Mouse (Mus musculus) testis, postnatal 10 days (tissue): ENCODE data around the gene Memo1.
"Not testable (repeated sequence)": the region's sequence is repeated elsewhere in the genome, so short reads cannot be mapped to it uniquely, and the experiment has no call there.

ENCODE experiments used
- DNase-seq: peaks from one replicate; pipeline ENCODE4 v3.0.0; 2021; ENCODE audit warnings: low spot score

Memo1 gene

DNA sequence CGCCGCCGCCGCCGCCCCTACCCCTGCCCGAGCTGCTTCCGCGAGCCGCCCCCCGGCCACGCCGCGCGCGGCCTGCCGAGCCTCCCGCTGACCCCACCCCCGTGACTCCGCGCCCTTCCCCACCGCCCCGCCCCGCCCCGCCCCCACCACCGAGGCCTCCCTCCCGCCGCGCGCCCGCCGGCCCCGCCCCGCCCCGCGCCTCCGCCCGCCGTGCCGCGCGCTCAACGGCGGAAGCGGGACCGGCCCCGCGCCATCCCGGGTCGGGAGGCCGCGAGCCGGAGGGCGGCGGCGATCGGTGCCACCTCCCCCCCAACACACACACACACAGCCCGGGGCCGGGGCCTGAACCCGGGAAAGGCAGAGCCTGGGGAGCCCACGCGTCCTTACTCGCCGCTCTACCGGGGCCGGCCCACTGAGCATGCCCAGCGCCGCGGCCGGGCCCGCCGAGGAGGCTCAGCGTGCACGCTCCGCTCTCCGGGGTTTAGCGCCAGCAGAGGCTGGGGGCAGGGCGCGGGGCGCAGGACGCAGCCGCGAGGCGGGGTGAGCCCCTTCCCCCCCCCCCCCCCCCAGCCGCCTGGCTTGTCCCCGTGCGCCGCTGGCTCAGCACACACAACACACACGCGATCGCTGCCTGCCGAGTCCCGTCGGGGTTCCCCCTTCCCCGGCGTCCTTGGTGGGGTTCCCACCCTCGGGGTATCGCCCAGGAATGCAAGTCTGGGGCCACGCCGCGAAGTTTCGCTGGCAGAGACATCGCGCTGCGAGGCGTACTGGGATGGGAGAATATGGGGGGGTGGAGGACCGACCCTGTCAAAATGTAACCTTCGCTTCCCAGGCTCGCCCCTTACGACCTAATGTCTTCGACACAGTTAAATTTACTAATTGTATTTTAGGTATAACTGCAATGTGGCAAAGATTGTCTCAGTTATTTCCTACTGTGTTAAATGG is at the start of gene Memo1:
Gene Memo1 (minus strand): TSS at position 496 of the 945 bp plus-strand sequence.
- DNase-seq, result peak; percentile 89

DNA sequence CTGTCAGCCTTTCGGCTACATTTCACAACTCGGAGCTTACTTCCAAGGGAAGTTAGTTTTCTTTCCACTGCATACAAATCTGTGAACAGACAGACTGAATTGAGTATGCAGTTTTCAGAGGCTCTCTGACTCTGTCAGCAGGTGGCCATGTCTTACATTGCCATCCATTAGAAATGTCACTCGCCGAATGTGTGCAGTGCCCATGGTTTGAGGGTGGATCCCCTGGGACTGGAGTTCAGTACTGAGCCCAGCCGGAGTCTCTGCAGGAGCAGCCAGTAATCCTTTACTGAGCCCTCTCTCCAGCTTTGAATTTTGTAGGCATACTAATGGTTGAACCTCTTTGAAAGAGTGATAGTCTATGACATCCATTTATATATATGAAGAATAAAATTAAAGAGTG is 45.8 kb upstream of the Memo1 start:
- no peak for DNase-seq

DNA sequence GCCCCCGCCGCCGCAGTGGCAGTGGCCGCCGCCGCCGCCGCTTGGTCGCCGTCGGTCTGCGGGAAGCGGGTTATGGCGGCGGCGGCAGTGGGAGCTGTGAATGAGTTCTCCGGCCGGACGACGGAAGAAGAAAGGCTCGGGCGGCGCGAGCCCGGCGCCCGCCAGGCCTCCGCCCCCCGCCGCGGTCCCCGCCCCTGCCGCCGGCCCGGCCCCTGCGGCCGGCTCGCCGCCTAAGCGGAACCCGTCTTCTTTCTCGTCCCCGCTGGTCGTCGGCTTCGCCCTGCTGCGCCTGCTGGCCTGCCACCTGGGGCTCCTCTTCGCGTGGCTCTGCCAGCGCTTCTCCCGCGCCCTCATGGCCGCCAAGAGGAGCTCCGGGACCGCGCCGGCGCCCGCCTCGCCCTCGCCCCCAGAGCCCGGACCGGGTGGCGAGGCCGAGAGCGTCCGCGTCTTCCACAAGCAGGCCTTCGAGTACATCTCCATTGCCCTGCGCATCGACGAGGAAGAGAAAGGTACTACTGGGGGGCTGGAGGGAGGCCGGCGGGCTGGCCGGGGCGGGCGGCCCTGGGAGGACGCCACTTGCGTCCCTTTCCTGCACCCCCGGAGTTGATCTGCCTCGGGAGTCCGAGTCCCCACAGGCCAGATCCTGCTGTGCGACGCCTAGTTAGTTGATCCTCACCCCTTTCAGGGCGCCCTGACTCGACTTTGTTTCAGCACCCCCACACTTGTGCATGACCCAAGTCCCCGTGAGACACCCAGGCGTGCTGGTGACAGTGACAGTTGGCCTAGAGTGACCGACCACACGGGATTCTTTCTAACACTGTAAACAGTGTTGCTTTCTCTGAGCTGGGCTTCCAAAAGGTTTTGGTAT is 43.9 kb upstream of the Memo1 start, which contains the start of gene Spast:
Gene Spast (plus strand): TSS at position 51 of the 868 bp plus-strand sequence.
- peak; percentile 81 for DNase-seq

GRCm38 (mm10) chr17:74338225-74338931 is 43.1 kb upstream of the Memo1 start:
- peak; percentile 96 for DNase-seq

DNA sequence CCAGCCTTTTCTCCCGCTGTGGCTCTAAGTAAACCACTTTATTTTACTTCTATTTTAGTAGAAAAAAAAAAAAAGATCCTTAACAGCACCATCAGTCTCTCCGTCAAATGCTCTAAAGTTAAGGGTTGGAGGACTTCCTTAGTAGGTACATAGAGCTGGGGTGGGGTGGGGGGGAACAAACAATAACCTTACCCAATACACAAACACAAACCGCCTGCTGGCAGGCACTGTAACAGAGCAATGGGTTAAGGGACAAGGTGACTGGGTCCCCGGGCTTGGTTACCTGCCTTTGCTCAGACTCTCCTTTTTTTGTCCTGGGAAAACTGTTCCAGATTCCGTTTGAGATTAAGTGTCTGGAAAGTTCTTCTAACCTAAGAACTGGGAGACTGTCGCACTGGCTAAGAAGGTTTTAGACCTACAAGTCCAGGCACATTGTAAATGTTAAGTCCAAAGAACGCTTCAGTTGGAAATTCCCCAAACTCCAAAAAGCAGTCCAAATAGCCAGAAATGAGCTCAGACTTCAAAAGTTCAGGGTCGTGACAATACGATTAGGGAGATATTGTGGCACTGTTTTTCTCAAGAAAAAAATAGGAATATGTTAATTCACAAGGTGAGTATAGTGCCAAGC is 35.8 kb upstream of the Memo1 start:
- no peak for DNase-seq

DNA sequence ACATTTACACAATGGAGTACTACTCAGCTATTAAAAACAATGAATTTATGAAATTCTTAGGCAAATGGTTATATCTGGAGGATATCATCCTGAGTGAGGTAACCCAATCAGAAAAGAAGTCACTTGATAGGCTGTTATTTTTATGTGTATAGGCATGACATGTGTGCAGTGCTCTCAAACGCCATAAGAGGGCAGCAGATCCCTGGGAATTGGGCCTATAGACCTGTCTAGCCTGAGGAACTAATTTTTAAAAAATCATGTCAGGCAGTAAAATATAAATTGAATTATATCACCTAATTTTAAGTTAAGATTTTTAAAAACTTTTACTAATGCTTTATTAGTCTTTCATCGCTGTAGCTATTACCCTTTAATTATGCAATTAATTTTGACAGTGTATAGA is 32.8 kb upstream of the Memo1 start:
- DNase-seq, result peak; percentile 67

DNA sequence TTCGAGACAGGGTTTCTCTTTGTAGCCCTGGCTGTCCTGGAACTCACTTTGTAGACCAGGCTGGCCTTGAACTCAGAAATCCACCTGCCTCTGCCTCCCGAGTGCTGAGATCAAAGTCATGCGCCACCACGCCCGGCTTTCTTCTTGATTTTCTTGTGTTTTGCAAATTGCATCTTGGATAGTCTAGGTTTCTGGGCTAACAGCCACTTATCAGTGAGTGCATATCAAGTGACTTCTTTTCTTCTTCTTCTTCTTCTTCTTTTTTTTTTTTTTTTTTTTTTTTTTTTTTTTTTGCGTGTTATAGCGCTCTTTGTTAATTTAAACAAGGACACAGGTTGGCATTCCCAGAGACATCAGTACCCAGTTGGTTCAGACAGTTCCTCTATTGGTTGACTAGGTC is 31.9 kb upstream of the Memo1 start:
- DNase-seq, result not testable (repeated sequence)

GRCm38 (mm10) chr17:74323844-74324243 is 28.5 kb upstream of the Memo1 start, which contains the start of gene Dpy30:
Gene Dpy30, minus strand, starts transcription at chr17:74323944.
- no peak for DNase-seq

GRCm38 (mm10) chr17:74322400-74323054 is 27.2 kb upstream of the Memo1 start:
- no peak for DNase-seq

- DNase-seq, result no peak
These were observed 23.4 kb upstream of the Memo1 start for GRCm38 (mm10) chr17:74318721-74319120.

DNA sequence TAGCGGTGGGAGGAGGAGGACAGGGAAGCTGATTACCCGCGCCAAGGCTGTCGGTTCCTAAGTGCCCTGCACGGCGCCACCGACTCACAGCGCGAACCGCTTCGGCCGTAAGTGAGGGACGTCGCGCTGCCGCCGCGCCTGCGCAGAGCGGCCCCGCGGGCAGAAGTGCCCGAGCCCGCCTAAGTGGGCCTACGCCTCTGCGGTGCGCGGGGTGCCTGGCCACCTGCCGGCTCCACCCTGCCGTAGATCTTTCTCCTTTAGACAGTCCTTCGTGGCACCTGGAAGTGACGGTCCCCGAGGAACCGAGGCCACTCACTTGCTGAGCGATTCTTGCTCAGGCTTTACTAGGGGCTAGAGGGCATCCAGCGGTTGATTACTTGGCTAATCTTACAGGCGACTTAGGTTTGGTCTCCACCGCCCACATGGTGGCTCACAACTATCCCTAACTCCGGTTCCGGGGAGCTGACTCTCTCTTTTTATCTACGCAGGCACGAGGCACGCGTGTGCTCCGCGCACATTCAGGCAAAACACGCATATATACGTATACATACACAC is 21.1 kb upstream of the Memo1 start:
- DNase-seq, result peak; percentile 90

DNA sequence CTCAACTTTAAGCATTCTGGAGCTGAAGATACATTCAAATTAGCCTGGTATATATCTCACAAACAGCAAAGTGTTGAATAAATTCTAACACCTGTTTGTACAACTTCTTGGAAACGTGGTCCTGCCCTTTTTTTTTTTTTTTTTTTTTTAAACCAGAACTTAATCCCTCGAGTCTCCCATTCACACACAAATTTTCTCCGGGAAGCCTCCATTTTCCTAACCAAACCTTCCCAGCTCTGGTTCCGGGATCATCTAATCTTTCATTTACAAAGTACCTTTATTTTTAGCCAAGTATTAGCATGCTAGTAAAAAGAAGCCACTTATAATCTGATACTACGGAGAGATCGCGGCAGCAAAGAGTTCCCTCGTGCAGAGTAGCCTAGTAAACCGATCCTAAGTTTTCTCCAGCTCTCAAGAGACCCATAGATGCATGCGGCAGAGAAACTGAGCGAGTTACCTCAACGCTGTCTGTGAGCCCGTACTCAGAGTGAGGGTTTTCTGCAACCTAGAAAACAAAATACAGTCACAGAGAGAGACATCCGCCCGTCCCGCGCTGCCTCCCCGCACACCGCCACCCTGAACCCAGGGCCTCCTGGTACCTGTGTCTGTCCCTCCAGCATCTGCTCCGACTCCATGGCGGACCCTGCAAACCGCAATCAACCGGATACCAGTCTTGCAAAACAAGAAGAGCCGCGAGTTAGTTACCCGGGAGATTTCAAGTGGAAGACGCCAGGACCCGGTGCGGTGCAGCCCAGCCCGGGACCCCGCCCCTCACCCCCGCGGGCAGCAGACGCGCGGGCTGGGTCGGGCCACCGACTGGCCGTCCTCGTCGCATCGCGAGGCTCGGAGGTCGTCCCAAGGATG is 20.4 kb upstream of the Memo1 start:
- DNase-seq, result no peak

DNA sequence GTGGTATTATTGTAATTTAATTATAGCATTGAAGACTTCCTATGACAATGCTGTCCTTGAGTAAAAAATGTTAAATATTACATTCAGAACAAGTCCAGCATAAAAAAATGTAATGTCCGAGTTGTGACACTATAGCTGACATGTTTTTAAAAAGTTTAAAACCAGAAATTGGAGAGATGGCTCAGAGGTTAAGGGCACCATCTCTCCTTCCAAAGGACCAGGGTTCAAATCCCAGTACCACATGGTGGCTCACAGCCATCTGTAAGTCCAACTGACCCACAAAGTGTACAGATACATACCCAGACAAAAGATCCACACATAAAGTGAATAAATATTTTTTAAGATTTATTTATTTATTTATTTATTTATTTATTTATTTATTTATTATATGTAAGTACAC is 10.7 kb upstream of the Memo1 start:
- DNase-seq, result no peak

- no peak for DNase-seq
These were observed 10.3 kb upstream of the Memo1 start for GRCm38 (mm10) chr17:74305616-74306015.

- no peak for DNase-seq
These were observed 8.7 kb upstream of the Memo1 start for GRCm38 (mm10) chr17:74304060-74304459.

- no peak for DNase-seq
These were observed 4.8 kb upstream of the Memo1 start for GRCm38 (mm10) chr17:74300089-74300488.

DNA sequence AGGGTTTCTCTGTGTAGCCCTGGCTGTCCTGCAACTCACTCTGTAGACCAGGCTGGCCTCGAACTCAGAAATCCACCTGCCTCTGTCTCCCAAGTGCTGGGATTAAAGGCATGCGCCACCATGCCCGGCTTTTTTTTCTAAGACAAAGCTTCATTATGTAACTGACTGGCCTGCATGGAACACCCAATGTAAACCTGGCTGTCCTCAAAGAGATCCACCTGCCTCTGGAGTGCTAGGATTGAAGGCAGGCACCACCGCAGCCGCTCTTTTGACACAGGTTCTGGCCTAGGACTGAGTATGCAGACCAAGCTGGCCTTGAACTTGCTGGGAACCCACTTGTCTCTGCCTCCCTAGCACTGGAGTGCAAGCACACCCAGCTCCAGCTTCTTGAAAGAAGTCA is 1.7 kb upstream of the Memo1 start:
- DNase-seq, result not testable (repeated sequence)

DNA sequence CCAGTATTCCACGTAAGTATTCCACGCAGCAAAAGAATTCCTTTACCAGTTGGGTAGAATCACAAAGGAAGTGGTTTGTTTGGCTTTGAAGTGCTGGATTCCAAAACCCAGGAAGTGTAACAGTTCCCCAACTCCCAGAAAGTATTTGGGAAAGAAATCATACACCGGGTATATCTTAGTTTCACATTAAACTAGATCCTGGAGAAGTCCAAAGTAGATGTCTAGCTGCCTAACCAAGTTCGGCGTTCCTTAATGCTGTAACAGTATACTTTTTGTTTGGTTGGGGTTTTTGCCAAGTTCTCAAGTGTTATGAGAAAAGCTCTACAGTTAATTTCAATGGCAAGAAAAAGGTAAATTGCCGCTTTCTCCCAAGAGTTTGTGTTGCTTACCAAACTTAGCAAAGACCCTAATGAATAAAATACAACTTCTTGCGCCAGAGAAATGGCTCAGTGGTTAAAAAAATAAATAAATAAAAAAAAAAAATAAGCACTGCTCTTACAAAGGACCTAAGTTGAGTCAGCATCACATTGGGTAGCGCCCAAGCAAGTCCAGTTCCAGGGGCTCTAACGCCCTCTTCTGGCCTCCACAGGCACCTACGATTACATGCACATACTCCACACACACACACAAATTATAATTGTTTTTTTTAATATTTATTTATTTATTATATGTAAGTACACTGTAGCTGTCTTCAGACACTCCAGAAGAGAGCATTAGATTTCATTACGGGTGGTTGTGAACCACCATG is 929 bp upstream of the Memo1 start:
- no peak for DNase-seq
